Mouse (Mus musculus): ENCODE results near the gene Trpm4. TPM values are rescaled to one million over a fixed set of nuclear protein-coding genes. Genes with fewer than 3 reads are reported as not detected.
"Not testable (repeated sequence)": the region's sequence is repeated elsewhere in the genome, so short reads cannot be mapped to it uniquely, and the experiment has no call there.

The Trpm4 gene
- total RNA-seq (2015; ENCODE audit: low replicate concordance), result 0.42 TPM in 1 of 2 replicates, not detected in the other
- total RNA-seq (2017; ENCODE audit: low replicate concordance), result not detected in 2 replicates

- ATAC-seq (replicated peaks; ENCODE audit: low FRiP score, poor library complexity, severe bottlenecking), result no peak
Observed at GRCm38 (mm10) chr7:45333431-45333982, at the start of gene Trpm4. Gene Trpm4 (minus strand): TSS chr7:45333780.

GRCm38 (mm10) chr7:45376057-45376456, 42.5 kb upstream of the Trpm4 start:
- ATAC-seq (replicated peaks; ENCODE audit: low FRiP score, poor library complexity, severe bottlenecking), result no peak

GRCm38 (mm10) chr7:45374620-45375019, 41.0 kb upstream of the Trpm4 start:
- no peak for ATAC-seq (replicated peaks; ENCODE audit: low FRiP score, poor library complexity, severe bottlenecking)

DNA sequence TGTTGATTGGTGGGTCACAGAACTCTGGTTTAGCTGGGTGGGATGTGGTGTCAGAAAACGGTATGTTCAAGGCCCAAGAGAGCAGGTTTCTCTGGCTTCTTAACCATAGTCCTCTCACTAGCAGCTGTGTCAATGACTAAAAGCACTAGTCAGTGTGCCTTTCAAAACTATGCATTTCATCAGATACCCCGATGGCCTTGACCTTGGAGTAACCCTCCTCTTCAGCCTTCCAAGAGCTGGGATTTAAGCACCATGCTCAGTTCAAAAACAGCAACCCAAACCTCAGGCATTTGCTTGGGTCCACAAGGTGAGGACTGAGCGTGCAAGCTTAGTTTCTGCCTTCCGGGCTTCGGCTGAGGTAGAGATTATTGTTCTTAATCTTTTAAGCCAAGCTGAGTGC, 38.8 kb upstream of the Trpm4 start:
- ATAC-seq (replicated peaks; ENCODE audit: low FRiP score, poor library complexity, severe bottlenecking), result no peak

DNA sequence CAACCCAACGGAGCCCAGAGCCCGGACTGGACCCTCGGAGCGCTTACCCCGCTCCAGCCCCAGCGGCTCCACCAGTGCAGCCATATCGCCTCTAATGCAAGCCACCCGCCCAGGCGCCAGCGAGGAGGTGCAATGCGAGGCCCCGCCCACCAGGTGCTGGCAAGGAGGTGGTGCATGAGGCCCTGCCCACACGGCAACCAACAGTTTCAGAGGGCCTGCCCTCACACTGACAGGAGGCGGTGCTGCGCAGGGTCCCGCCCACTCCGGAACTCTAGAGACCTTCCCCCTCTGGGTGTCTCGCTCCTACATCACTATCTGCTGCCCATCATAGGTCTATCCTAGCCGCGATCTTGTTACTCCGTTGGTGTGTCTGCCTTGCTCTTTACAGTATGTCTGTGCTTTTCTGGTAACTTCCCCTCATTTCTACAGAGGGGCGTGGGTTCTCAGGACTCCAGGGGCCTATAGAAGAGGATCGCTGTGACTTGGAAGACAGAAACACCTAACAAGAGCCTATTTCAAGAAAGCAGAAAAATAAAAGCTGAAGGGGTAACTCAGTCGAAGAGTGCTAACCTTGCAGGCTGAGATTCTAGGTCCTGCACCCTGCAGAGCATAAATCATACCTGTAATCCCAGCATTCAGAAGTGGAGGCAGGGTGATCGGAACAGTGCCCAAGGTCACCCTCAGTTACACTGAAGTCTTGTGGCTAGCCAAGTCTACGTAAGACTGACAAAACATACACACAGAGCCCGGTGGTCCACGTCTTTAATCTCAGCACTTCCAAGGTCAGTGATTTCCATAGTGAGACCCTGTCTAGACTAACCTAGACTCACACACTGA, 37.1 kb upstream of the Trpm4 start, which contains the start of gene Lin7b:
Gene Lin7b, minus strand, starts transcription at position 109 of the 837 bp plus-strand sequence.
- ATAC-seq (replicated peaks; ENCODE audit: low FRiP score, poor library complexity, severe bottlenecking), result peak; percentile 62

- ATAC-seq (replicated peaks; ENCODE audit: low FRiP score, poor library complexity, severe bottlenecking), result no peak
Observed at GRCm38 (mm10) chr7:45369836-45370474, 36.4 kb upstream of the Trpm4 start.

- no peak for ATAC-seq (replicated peaks; ENCODE audit: low FRiP score, poor library complexity, severe bottlenecking)
Observed at GRCm38 (mm10) chr7:45369022-45369745, 35.6 kb upstream of the Trpm4 start.

DNA sequence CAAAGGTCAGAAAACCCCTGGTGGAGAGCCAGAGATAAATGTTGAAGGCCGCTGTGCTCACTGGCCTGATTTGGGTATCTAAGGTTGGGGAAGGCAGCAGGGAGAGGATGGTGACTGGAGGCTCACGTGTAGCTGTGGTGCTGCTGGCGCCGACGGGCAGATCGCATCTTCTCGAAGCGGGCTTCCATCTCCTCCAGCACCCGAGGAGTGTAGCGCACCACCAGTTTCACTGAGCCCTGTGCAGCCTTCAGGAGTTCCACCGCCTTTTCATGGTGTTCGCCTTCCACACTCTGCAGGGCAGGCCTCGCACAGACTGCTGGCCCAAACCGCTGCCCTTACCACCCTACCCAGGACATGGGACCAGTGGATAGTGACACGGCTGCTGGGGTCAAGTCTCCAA, 34.6 kb upstream of the Trpm4 start:
- ATAC-seq (replicated peaks; ENCODE audit: low FRiP score, poor library complexity, severe bottlenecking), result no peak

DNA sequence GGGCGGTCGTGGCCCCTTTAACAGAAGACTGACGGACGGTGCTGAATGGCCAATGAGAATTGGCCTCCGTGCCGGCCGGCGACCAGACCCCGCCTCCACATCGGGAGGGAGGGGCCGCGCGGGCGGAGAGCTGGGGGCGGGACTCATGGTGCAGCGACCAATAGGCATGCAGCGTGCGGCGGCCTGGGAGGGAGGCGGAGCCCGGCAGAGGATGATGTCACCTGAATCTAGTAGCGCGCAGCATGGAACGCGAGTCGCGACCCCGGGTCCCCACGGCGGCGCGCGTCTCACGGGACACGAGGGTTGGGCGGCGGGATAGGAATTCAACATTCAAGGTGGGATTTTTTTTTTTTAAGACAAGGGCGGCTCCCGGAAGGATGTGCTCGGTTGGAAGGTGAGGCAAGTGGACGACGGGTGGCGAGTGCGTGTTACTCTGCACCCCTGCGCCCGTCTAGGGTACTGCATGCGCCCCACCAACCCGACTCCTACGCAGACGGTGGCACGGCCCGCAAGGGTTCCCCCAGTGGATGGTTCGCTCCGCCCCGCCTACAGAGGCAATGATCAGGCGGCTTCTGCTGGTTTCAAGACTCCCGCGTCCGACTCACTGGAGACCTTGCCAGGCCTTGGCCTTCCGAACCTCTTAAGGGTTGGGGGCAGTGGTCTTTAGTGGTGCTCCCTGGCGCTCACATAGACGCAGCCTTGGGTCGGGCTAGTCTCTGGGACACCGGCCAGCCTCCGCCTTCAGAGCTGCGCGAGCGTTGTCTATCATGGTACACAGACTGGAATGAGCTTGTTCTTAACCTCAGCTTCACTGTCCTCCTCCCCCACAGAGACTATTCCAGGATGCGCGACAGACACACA, 33.7 kb upstream of the Trpm4 start:
- peak; percentile 87 for ATAC-seq (replicated peaks; ENCODE audit: low FRiP score, poor library complexity, severe bottlenecking)

GRCm38 (mm10) chr7:45366652-45367019, 33.1 kb upstream of the Trpm4 start, which contains the start of gene Ppfia3:
Gene Ppfia3 (minus strand): TSS chr7:45367019.
- no peak for ATAC-seq (replicated peaks; ENCODE audit: low FRiP score, poor library complexity, severe bottlenecking)

DNA sequence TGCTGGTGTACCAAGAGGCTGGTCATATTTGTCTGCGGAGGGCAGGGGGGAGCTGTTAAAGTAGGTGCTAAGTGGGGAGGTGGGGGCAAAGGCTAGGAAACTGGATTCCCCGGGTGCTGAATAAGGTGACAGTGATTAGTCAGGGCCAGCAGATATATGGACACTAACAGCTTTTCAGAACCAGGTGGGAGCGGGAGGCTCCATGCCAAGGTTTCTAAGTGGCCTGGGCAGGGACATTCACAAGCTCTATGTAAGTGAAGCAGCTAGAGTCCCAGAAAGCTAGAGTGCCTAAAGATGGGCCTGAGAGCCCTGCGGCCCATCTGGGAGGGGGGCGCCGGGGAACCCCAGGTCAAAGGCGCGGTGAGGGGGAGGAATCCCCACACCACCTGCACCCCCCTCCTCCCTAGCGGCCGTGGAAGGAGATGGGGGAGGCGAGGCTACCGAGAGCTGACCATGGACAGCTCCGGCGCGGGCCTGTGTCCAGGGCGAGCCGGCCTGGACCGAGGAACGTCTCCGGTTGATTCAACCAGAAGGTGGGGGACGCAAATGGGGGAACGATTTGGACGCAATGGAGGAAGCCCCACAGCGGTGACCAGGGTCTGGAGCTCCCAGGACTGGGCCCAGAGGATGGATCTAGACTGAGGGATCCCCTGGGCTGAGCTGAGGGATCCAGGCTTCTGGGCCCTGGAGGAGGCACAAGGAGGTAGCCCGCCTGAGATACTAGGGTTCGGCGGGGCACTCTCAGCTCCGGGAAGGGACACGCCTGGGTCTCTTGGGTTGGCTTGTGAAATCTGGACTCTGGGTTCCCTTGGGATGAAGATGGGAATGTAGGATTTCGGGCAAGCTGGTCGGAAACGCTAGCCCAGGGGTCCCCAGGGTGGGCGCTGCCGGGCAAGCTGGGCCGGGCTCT, 32.4 kb upstream of the Trpm4 start:
- ATAC-seq (replicated peaks; ENCODE audit: low FRiP score, poor library complexity, severe bottlenecking), result no peak

DNA sequence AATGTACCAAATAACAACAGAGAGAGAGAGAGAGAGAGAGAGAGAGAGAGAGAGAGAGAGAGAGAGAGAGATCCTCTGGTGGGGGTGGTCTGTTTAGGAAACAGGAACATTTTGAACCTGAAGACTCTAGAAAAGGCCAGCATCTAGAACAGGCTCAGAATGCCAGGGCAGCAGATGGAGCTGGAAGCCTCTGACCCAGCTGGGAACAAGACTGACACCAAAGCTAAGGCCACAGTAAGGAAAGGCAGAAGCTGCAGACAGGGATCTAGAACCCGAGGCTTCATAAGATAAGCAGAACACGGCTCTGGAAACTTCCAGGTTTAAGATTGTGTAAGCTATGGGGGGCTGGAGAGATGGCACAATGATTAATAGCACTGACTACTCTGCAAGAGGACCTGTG, 30.4 kb upstream of the Trpm4 start:
- no peak for ATAC-seq (replicated peaks; ENCODE audit: low FRiP score, poor library complexity, severe bottlenecking)

DNA sequence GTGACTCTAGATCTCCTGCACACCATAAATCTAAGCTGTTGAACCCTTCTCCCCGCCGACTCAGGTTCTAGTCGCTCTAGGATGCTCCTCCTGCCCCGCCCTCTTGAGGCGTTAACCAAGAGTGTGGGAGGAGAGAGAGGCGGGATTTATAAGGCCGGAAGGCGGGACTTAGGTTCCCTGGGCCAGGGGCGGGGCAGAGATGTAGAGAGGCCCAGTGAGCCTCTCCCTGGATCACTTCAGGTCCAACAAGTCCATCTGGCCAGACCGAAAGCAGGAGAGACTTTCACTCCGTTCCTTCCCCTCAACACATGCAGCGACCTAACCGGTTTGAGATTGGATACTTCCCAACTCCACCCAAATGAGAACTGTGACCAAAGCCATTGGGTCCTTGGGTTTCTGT, 29.2 kb upstream of the Trpm4 start:
- no peak for ATAC-seq (replicated peaks; ENCODE audit: low FRiP score, poor library complexity, severe bottlenecking)

DNA sequence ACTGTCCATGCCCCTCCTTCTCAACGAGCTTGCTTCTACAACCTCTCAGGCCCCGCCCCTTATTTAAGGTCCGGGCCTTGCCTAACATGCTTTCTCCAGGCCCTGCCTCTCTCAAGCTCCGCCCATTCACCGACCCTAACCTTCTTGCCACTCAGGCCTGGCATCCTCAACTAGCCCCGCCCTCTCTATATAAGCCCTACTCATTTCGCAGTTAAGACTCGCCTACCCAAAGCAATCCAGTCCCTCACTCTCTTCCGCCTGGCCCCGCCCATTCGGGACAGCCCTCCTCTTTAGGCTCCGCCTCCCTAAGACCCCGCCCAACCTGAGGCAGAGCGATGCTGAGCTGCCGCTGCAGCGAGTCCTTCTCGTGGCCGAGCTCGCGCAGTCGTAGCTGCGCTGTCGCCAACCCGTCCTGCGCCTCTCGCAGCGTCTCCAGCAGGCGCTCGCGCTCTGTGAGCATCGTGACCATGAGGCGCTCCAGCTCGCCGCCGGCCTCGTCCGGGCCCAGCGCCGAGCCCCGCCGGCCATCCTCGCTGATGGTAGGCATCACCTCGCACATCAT, 27.7 kb upstream of the Trpm4 start:
- ATAC-seq (replicated peaks; ENCODE audit: low FRiP score, poor library complexity, severe bottlenecking), result no peak

DNA sequence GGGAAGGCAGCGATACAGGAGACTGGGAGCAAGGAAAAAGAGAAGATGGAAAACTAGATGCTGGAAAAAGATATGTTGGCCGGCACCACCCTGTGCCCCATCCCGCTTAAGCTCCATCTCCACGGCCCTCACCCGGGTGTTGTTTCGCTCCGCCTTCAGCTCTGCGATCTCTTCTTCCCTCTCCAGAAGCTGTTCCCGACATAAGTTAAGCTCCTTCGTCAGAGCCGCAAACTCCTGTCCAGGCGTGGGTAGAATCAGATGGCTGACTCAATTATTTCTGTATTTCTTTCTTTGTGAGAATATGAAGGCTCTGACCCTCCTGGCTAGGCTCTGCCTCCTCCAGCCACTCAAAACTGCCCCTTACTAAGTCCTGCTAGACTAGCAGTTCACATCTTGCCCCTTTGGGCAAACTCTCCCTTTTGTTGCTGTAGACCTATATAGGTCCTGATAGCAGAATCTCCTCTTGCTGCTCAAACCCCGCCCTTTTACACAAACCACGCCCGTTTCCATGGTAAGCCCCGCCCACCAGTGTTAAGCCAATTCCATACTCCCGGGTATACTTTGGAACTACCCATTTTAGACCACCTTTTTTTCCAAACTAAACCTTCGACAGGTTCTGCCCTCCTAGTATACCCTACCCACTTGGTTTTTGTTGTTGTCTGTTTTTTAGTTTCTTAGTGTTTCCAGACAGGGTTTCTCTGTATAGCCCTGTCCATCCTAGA, 27.0 kb upstream of the Trpm4 start:
- no peak for ATAC-seq (replicated peaks; ENCODE audit: low FRiP score, poor library complexity, severe bottlenecking)

- ATAC-seq (replicated peaks; ENCODE audit: low FRiP score, poor library complexity, severe bottlenecking), result not testable (repeated sequence)
Observed at GRCm38 (mm10) chr7:45359081-45359480, 25.5 kb upstream of the Trpm4 start.

DNA sequence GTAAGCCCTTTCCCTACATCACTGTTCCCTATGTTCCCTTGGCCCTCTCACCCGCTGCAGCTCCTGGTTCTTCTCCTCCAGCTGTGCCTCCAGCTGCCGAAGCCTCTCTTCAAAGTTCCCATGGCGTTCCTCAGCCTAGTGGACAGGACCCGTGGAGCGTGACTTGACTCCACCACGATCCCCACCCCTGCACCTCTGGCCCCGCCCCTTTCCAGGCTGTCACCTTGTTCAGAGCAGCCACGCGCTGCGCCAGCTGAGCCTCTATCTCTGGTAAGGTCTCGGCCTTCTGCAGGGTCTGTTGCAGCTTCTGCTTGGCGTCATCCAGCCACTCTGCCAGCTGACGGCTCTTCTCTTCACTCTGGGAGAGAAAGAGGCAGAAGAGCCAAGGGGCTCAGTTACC, 22.5 kb upstream of the Trpm4 start:
- no peak for ATAC-seq (replicated peaks; ENCODE audit: low FRiP score, poor library complexity, severe bottlenecking)

All from erythroblast, adult 5-6 weeks (primary cell).